9 mouse cellular contexts compared by ENCODE assay signal in genomic region chr3:105894601-105895592, GRCm38 (mm10). TPM values are rescaled to one million over a fixed set of nuclear protein-coding genes. Genes with fewer than 3 reads are reported as not detected.
DNase-seq lines count a peak whose midpoint lies in the region; ATAC-seq and TF ChIP-seq lines count a peak whose summit lies in the region.
"Had no signal": no experiment of that assay in that cellular context is flagged by ENCODE, and none has a peak within 500 bp of the region (broad histone marks: within the 10 kb centered on the region; RNA-seq: fewer than 3 reads in every experiment).

No protein-coding gene starts in this region.

- 54% methylated on average over 23 of the region's 23 CpGs for WGBS in heart, embryonic 12.5 days
- WGBS in lung, embryonic 15.5 days, result 52% methylated on average over 23 of the region's 23 CpGs
- WGBS in small intestine, adult 2 months, result 14% methylated on average over 23 of the region's 23 CpGs

- peak; percentile 90 to 92 for DNase-seq in B cell, adult 2 months
- DNase-seq in Muller cell, postnatal 12 days (ENCODE audit: inconsistent ontology term), result peak; percentile 95
- DNase-seq in cerebellum, postnatal 25 days, result peak; percentile 47 to 68
- DNase-seq in layer of hippocampus, adult 18-20 months (ENCODE audit: low spot score in 2 of 2), result peak; percentile 43 to 61
- peak; percentile 27 for DNase-seq in yolk sac, embryonic 10.5 days (ENCODE audit: low spot score)

- no peak overlapping the region for H3K4me3 ChIP-seq in heart, embryonic 12.5 days
- H3K4me3 ChIP-seq in lung, embryonic 15.5 days, result no peak overlapping the region
- peak overlapping the region; percentile 56 for H3K4me3 ChIP-seq in small intestine, adult 2 months (ENCODE audit: low read depth, low read length)

- no peaks in the 10 kb centered on the region for H3K9me3 ChIP-seq in heart, embryonic 12.5 days (replicated peaks)
- no peaks in the 10 kb centered on the region for H3K9me3 ChIP-seq in lung, embryonic 15.5 days

- no peak overlapping the region for H3K9ac ChIP-seq in heart, embryonic 12.5 days
- H3K9ac ChIP-seq in lung, embryonic 15.5 days, result no peak overlapping the region

- 0 out of 2 replicates have a peak overlapping the region, but pooled peaks have one; percentile 8 for H3K4me2 ChIP-seq in heart, embryonic 12.5 days
- H3K4me2 ChIP-seq in lung, embryonic 15.5 days, result no peak overlapping the region

- H3K27me3 ChIP-seq in heart, embryonic 12.5 days (replicated peaks), result no peaks in the 10 kb centered on the region
- H3K27me3 ChIP-seq in lung, embryonic 15.5 days, result no peaks in the 10 kb centered on the region
- H3K27me3 ChIP-seq in small intestine, adult 2 months (ENCODE audit: control insufficient read depth, insufficient read depth, low read length), result no peaks in the 10 kb centered on the region

- H3K36me3 ChIP-seq in heart, embryonic 12.5 days, result no peaks in the 10 kb centered on the region
- no peaks in the 10 kb centered on the region for H3K36me3 ChIP-seq in lung, embryonic 15.5 days
- no peaks in the 10 kb centered on the region for H3K36me3 ChIP-seq in small intestine, adult 2 months (ENCODE audit: control insufficient read depth, insufficient read depth, low read length)

- peak; percentile 80 for ATAC-seq in heart, embryonic 12.5 days (ENCODE audit: insufficient number of reproducible peaks, low FRiP score)
- ATAC-seq in lung, embryonic 15.5 days (ENCODE audit: borderline replicate concordance, extremely low read depth, low FRiP score, low TSS enrichment), result peak; percentile 66

- peak; percentile 86; the same call in 1 of the 2 replicates for TF ChIP-seq CTCF in small intestine, adult 2 months (IDR thresholded peaks at IDR 0.05; ENCODE audit: extremely low read depth, insufficient read length, insufficient replicate concordance, low read depth, low read length)

- H3K27ac ChIP-seq in heart, embryonic 12.5 days (ENCODE audit: poor library complexity, severe bottlenecking), result peak overlapping the region; percentile 59
- H3K27ac ChIP-seq in lung, embryonic 15.5 days, result peak overlapping the region; percentile 74
- H3K27ac ChIP-seq in small intestine, adult 2 months (ENCODE audit: insufficient read depth, low read depth, low read length), result peak overlapping the region; percentile 87

- peaks cover 42% of the 10 kb centered on the region for H3K4me1 ChIP-seq in heart, embryonic 12.5 days (replicated peaks)
- H3K4me1 ChIP-seq in lung, embryonic 15.5 days, result peaks cover 36% of the 10 kb centered on the region
- H3K4me1 ChIP-seq in small intestine, adult 2 months (ENCODE audit: control insufficient read depth, insufficient read depth, insufficient read length, low read length), result peaks cover 30% of the 10 kb centered on the region

- no peak for TF ChIP-seq POLR2A in small intestine, adult 2 months (IDR thresholded peaks at IDR 0.05; ENCODE audit: low read depth, low read length)

RNA-seq across cellular contexts. Expression of gene Tmigd3, which starts 24.2 kb away (rescaled TPM):
- 0.42 TPM in 1 of 2 replicates, not detected in the other for polyA plus RNA-seq in heart, embryonic 12.5 days (2016; fragmentation: Nextera tagmentation; extraction: Ambion mirVana)
- total RNA-seq in layer of hippocampus, adult 18-20 months (2021), result under 1 TPM in 1 of 2 experiments, not detected in 1; 0.51 TPM
- 0.25 and 0.47 TPM in 2 replicates for polyA plus RNA-seq in lung, embryonic 15.5 days (2015; fragmentation: Nextera tagmentation; extraction: Ambion mirVana)
- 0.94 and 1.1 TPM in 2 replicates for polyA plus RNA-seq in small intestine, adult 2 months (2012; rRNA removed)
- total RNA-seq: layer of hippocampus, postnatal 25 days had no signal

RNA-seq across cellular contexts. Expression of gene Adora3, which starts 24.2 kb away (rescaled TPM):
- polyA plus RNA-seq in heart, embryonic 12.5 days (2016; fragmentation: Nextera tagmentation; extraction: Ambion mirVana), result 0.10 TPM in 1 of 2 replicates, not detected in the other
- total RNA-seq in layer of hippocampus, adult 18-20 months (2021), result 1 to 10 TPM; 1.1 to 1.4 TPM
- 0.14 and 0.21 TPM in 2 replicates for polyA plus RNA-seq in lung, embryonic 15.5 days (2015; fragmentation: Nextera tagmentation; extraction: Ambion mirVana)
- 0.39 and 0.41 TPM in 2 replicates for polyA plus RNA-seq in small intestine, adult 2 months (2012; rRNA removed)

RNA-seq across cellular contexts. Expression of gene I830077J02Rik, which starts 37.6 kb away (rescaled TPM):
- 2.1 and 2.9 TPM in 2 replicates for polyA plus RNA-seq in heart, embryonic 12.5 days (2016; fragmentation: Nextera tagmentation; extraction: Ambion mirVana)
- 1 to 10 TPM in 1 of 2 experiments, under 1 TPM in 1; 0.28 to 1.0 TPM for total RNA-seq in layer of hippocampus, adult 18-20 months (2021)
- 0.82 and 0.93 TPM in 2 replicates for polyA plus RNA-seq in lung, embryonic 15.5 days (2015; fragmentation: Nextera tagmentation; extraction: Ambion mirVana)
- polyA plus RNA-seq in small intestine, adult 2 months (2012; rRNA removed), result 0.81 and 1.8 TPM in 2 replicates

Comparison
In these comparisons a context has a peak if more than half of its experiments do, and no peak if none do; other contexts are left out.
1. DNase-seq: peak in every context shown above with its lines; median percentile 95 in Muller cell, postnatal 12 days; 91 in B cell, adult 2 months; 58 in cerebellum, postnatal 25 days; 52 in layer of hippocampus, adult 18-20 months; 27 in yolk sac, embryonic 10.5 days.